Mouse (Mus musculus) midbrain, postnatal 0 days (tissue): Measurements from ENCODE around the gene Nr2f6. TPM values are rescaled to one million over a fixed set of nuclear protein-coding genes. Genes with fewer than 3 reads are reported as not detected.

Experiments
- ATAC-seq: fragments of 200-750 bp; cut with Nextera tagmentation; 2 replicates; pipeline ENCODE4 v1.8.0; 2017; ENCODE audit warnings: moderate number of reproducible peaks, mild to moderate bottlenecking, moderate TSS enrichment, moderate library complexity; ENCODE audit not compliant: low FRiP score
- DNase-seq: peaks from one replicate; pipeline ENCODE4 v3.0.0-alpha.2; 2015; ENCODE audit warnings: low spot score
- H3K27ac ChIP-seq: fragments of 300-500 bp; sonication (generic); 2 replicates; pipeline ENCODE4 v1.5.1; 2014; ENCODE audit warnings: low read depth, mild to moderate bottlenecking, low read length, mixed read lengths
- H3K27me3 ChIP-seq: fragments of 300-500 bp; sonication (generic); 2 replicates; pipeline ENCODE4 v1.6.1; 2014; ENCODE audit warnings: low read length, control low read depth, mixed read lengths; ENCODE audit not compliant: insufficient read depth
- H3K36me3 ChIP-seq: fragments of 300-500 bp; sonication (generic); 2 replicates; pipeline ENCODE4 v1.6.1; 2014; ENCODE audit warnings: low read length, control low read depth, mixed read lengths; ENCODE audit not compliant: insufficient read depth
- H3K4me1 ChIP-seq: fragments of 300-500 bp; sonication (generic); 2 replicates; pipeline ENCODE4 v1.6.1; 2014; ENCODE audit warnings: mild to moderate bottlenecking, control low read depth, antibody characterized with exemption, low read length, mixed read lengths; ENCODE audit not compliant: insufficient read depth
- H3K4me2 ChIP-seq: fragments of 300-500 bp; sonication (generic); 2 replicates; pipeline ENCODE4 v1.6.1; 2014; ENCODE audit warnings: low read depth, mild to moderate bottlenecking, low read length, mixed read lengths; ENCODE audit not compliant: poor library complexity, severe bottlenecking
- H3K4me3 ChIP-seq: fragments of 300-500 bp; sonication (generic); 2 replicates; pipeline ENCODE4 v1.5.1; 2014; ENCODE audit warnings: low read depth, mild to moderate bottlenecking, low read length, moderate library complexity
- H3K9ac ChIP-seq: fragments of 300-500 bp; sonication (generic); replicated peaks from 2 replicates; pipeline ENCODE4 v1.6.1; 2014; ENCODE audit warnings: mild to moderate bottlenecking, low read length, moderate library complexity, mixed read lengths; ENCODE audit not compliant: poor library complexity, severe bottlenecking
- H3K9me3 ChIP-seq: fragments of 300-500 bp; sonication (generic); 2 replicates; pipeline ENCODE4 v1.6.1; 2016; ENCODE audit warnings: low read length, control low read depth
- CTCF ChIP-seq: IDR thresholded peaks from 2 replicates; pipeline ENCODE4 v1.5.1; 2016; ENCODE audit warnings: antibody characterized with exemption, mild to moderate bottlenecking
- WGBS: fragments of 180-500 bp; shearing (Covaris S2); extraction: QIAGEN DNeasy Blood & Tissue Kit; methylation state at CpG from one replicate; pipeline ENCODE4 v1.1.7; 2014; 5-methylcytosine and 5-hydroxymethylcytosine counted together
- polyA plus RNA-seq: library from polyadenylated mRNA; unstranded; fragments of >200 nt; fragmentation: Nextera tagmentation; extraction: Ambion mirVana; gene quantifications from 2 replicates; pipeline ENCODE4 v1.2.1, GENCODE M21; 2015
- total RNA-seq: library from RNA; depleted of rRNA; stranded (reverse); fragments of >200 nt; gene quantifications from 2 replicates; pipeline ENCODE4 v1.2.3, GENCODE M21; 2014

The Nr2f6 gene
- total and polyA plus RNA-seq, 2 experiments from 2014 or later, result 32.9 to 95.6 TPM

GRCm38 (mm10) chr8:71367529-71368176 lies 14.1 kb downstream of the Nr2f6 start:
- Histone ChIP-seq H3K9me3 (no peaks in the 10 kb centered on the region), H3K4me2 (peak overlapping the region; percentile 91), H3K4me1 (peaks cover 8% of the 10 kb centered on the region; the same call in 1 of the 2 replicates), H3K36me3 (peaks cover 6% of the 10 kb centered on the region; the same call in 1 of the 2 replicates), H3K27me3 (no peaks in the 10 kb centered on the region), H3K9ac (peak overlapping the region; percentile 69), H3K4me3 (peak overlapping the region; percentile 62), H3K27ac (peak overlapping the region; percentile 91)
- no peak for TF ChIP-seq CTCF
- DNase-seq (no peak), ATAC-seq (no peak)
- WGBS, result 50% methylated on average over 17 of the region's 17 CpGs

- Histone ChIP-seq H3K36me3 (peaks cover 6% of the 10 kb centered on the region; the same call in 1 of the 2 replicates), H3K9ac (peak within 1 kb of the TSS; percentile 69)
- peak; percentile 94 for DNase-seq
Measured at GRCm38 (mm10) chr8:71366771-71367528, 14.8 kb downstream of the Nr2f6 start, which contains the start of gene Use1. Gene Use1 (plus strand): TSS chr8:71366848.

GRCm38 (mm10) chr8:71358026-71358425 lies 23.7 kb downstream of the Nr2f6 start:
- Histone ChIP-seq H3K27me3 (no peaks in the 10 kb centered on the region), H3K9ac (no peak overlapping the region), H3K4me3 (no peak overlapping the region), H3K27ac (no peak overlapping the region), H3K36me3 (peaks cover 78% of the 10 kb centered on the region), H3K4me2 (no peak overlapping the region), H3K9me3 (no peaks in the 10 kb centered on the region), H3K4me1 (no peaks in the 10 kb centered on the region)
- WGBS, result 94% methylated on average over 3 of the region's 3 CpGs
- DNase-seq (no peak), ATAC-seq (no peak)
- no peak for TF ChIP-seq CTCF

More at GRCm38 (mm10) chr8:71366771-71367528, 14.8 kb downstream of the Nr2f6 start, which contains the start of gene Use1:
- peak within 1 kb of the TSS; percentile 91 for H3K4me2 ChIP-seq
- WGBS, result under 1% methylated on average over 56 of the region's 56 CpGs
- H3K9me3 ChIP-seq, result no peaks in the 10 kb centered on the region
- peak; percentile 82 for ATAC-seq
- TF ChIP-seq CTCF, result no peak
- peaks cover 8% of the 10 kb centered on the region; the same call in 1 of the 2 replicates for H3K4me1 ChIP-seq
- no peaks in the 10 kb centered on the region for H3K27me3 ChIP-seq
- H3K27ac ChIP-seq, result peak within 1 kb of the TSS; percentile 91
- peak within 1 kb of the TSS; percentile 62 for H3K4me3 ChIP-seq

- H3K4me2 ChIP-seq, result no peak overlapping the region
- WGBS, result 97% methylated on average over 1 of the region's 1 CpGs
- H3K27me3 ChIP-seq, result no peaks in the 10 kb centered on the region
- H3K9me3 ChIP-seq, result no peaks in the 10 kb centered on the region
- no peak overlapping the region for H3K27ac ChIP-seq
- peaks cover 94% of the 10 kb centered on the region for H3K36me3 ChIP-seq
- H3K4me3 ChIP-seq, result no peak overlapping the region
- no peak for ATAC-seq
- DNase-seq, result no peak
- no peaks in the 10 kb centered on the region for H3K4me1 ChIP-seq
- no peak for TF ChIP-seq CTCF
- H3K9ac ChIP-seq, result no peak overlapping the region
Measured at GRCm38 (mm10) chr8:71351520-71351919, 30.2 kb downstream of the Nr2f6 start.

- DNase-seq, result no peak
- Histone ChIP-seq H3K27me3 (no peaks in the 10 kb centered on the region), H3K27ac (no peak overlapping the region), H3K4me1 (no peaks in the 10 kb centered on the region), H3K9me3 (no peaks in the 10 kb centered on the region), H3K4me3 (no peak overlapping the region), H3K36me3 (peaks cover 94% of the 10 kb centered on the region), H3K4me2 (no peak overlapping the region), H3K9ac (no peak overlapping the region)
- TF ChIP-seq CTCF, result no peak
- ATAC-seq, result no peak
- 77% methylated on average over 3 of the region's 3 CpGs for WGBS
Measured at GRCm38 (mm10) chr8:71351117-71351516, 30.6 kb downstream of the Nr2f6 start.

GRCm38 (mm10) chr8:71346581-71346980 lies 35.2 kb downstream of the Nr2f6 start:
- H3K4me1 ChIP-seq, result no peaks in the 10 kb centered on the region
- H3K9ac ChIP-seq, result no peak overlapping the region
- no peaks in the 10 kb centered on the region for H3K9me3 ChIP-seq
- H3K4me3 ChIP-seq, result no peak overlapping the region
- peaks cover 85% of the 10 kb centered on the region for H3K36me3 ChIP-seq
- H3K4me2 ChIP-seq, result no peak overlapping the region
- DNase-seq (no peak), ATAC-seq (no peak)
- 83% methylated on average over 1 of the region's 1 CpGs for WGBS
- no peak overlapping the region for H3K27ac ChIP-seq
- no peak for TF ChIP-seq CTCF
- no peaks in the 10 kb centered on the region for H3K27me3 ChIP-seq
